Mouse (Mus musculus) embryonic facial prominence, embryonic 14.5 days (tissue): ENCODE results near the gene Ncaph2. TPM values are rescaled to one million over a fixed set of nuclear protein-coding genes. Genes with fewer than 3 reads are reported as not detected.

Source experiments
- ATAC-seq: fragments of 200-750 bp; cut with Nextera tagmentation; 2 replicates; pipeline ENCODE4 v1.8.0; 2017; ENCODE audit warnings: low read depth, moderate number of reproducible peaks, moderate TSS enrichment
- DNase-seq: peaks from one replicate; pipeline ENCODE4 v3.0.0-alpha.2; 2015; ENCODE audit warnings: low spot score
- H3K27ac ChIP-seq: fragments of 300-500 bp; sonication (generic); replicated peaks from 2 replicates; pipeline ENCODE4 v1.5.1; 2014; ENCODE audit warnings: low read depth, mild to moderate bottlenecking, low read length, moderate library complexity
- H3K27me3 ChIP-seq: fragments of 300-500 bp; sonication (generic); replicated peaks from 2 replicates; pipeline ENCODE4 v1.6.1; 2014; ENCODE audit warnings: low read length; ENCODE audit not compliant: control insufficient read depth, insufficient read depth
- H3K36me3 ChIP-seq: fragments of 300-500 bp; sonication (generic); 2 replicates; pipeline ENCODE4 v1.6.1; 2014; ENCODE audit warnings: low read length, mixed read lengths; ENCODE audit not compliant: control insufficient read depth, insufficient read depth
- H3K4me1 ChIP-seq: fragments of 300-500 bp; sonication (generic); 2 replicates; pipeline ENCODE4 v1.6.1; 2014; ENCODE audit warnings: antibody characterized with exemption, low read length; ENCODE audit not compliant: control insufficient read depth, insufficient read depth
- H3K4me2 ChIP-seq: fragments of 300-500 bp; sonication (generic); 2 replicates; pipeline ENCODE4 v1.6.1; 2014; ENCODE audit warnings: low read depth, mild to moderate bottlenecking, low read length, moderate library complexity, mixed read lengths
- H3K4me3 ChIP-seq: fragments of 300-500 bp; sonication (generic); 2 replicates; pipeline ENCODE4 v1.5.1; 2014; ENCODE audit warnings: low read depth, mild to moderate bottlenecking, low read length
- H3K9ac ChIP-seq: fragments of 300-500 bp; sonication (generic); 2 replicates; pipeline ENCODE4 v1.6.1; 2014; ENCODE audit warnings: low read depth, mild to moderate bottlenecking, low read length, moderate library complexity, mixed read lengths
- H3K9me3 ChIP-seq: fragments of 300-500 bp; sonication (generic); 2 replicates; pipeline ENCODE4 v1.6.1; 2016; ENCODE audit warnings: low read length; ENCODE audit not compliant: control insufficient read depth
- WGBS: fragments of 180-500 bp; shearing (Covaris S2); extraction: QIAGEN DNeasy Blood & Tissue Kit; methylation state at CpG from one replicate; pipeline ENCODE4 v1.1.7; 2014; 5-methylcytosine and 5-hydroxymethylcytosine counted together
- polyA plus RNA-seq: library from polyadenylated mRNA; unstranded; fragments of >200 nt; fragmentation: Nextera tagmentation; extraction: Ambion mirVana; gene quantifications from 2 replicates; pipeline ENCODE4 v1.2.1, GENCODE M21; 2014

Ncaph2 gene
- polyA plus RNA-seq, 1 experiment from 2014 or later = 139 TPM

DNA sequence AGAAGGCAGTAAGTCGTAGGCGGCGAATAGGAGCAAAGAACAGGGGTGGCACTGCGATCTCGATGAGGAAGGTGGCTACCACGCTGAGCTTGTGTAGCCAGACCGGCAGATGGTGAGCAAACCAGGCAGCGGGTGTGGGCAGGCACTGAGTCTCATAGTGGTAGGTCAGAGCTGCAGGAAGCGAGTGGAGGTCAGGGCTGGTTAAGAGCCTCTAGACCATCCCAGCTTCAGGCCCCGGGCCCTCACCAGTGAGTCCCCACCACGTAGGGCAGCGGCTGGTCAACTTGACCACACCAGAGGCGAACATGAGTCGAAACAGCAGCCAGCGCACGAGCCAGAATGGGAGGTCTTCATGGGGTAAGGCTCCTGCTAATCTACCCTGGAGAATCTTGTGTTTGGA is 1.7 kb upstream of the Ncaph2 start:
- H3K27ac ChIP-seq = no peak overlapping the region
- DNase-seq (no peak), ATAC-seq (no peak)
- peaks cover 50% of the 10 kb centered on the region for H3K36me3 ChIP-seq
- H3K4me1 ChIP-seq = peaks cover 16% of the 10 kb centered on the region
- H3K4me2 ChIP-seq = peak overlapping the region; percentile 86
- H3K4me3 ChIP-seq = no peak overlapping the region
- H3K9ac ChIP-seq = peak overlapping the region; percentile 90; the same call in 1 of the 2 replicates
- H3K27me3 ChIP-seq = no peaks in the 10 kb centered on the region
- H3K9me3 ChIP-seq = no peaks in the 10 kb centered on the region
- WGBS = 93% methylated on average over 16 of the region's 16 CpGs

DNA sequence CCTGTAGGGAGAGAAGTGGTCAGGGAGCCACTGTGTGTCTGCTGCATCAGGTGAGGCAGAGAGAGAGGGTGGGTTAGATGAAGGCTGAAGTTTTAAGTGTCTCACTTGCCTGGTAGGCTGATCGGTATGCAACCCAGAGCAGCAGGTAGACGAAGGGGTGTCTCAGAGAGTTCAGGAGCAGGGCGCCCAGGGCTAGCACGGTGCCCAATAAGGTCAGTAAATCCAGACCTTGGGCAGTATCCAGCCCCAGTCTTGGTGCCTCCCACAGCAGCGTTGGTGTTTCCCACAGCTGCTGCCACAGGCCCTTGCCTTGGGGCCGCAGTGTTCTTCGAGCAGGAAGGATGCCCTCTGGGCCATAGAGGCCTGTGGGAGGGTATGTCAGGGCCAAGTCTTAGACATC is 1.1 kb upstream of the Ncaph2 start:
- Histone ChIP-seq H3K4me2 (peak overlapping the region; percentile 86), H3K4me3 (peak overlapping the region; percentile 86), H3K27ac (no peak overlapping the region), H3K4me1 (peaks cover 16% of the 10 kb centered on the region), H3K9ac (peak overlapping the region; percentile 90), H3K36me3 (peaks cover 51% of the 10 kb centered on the region), H3K9me3 (no peaks in the 10 kb centered on the region), H3K27me3 (no peaks in the 10 kb centered on the region)
- no peak for DNase-seq
- 66% methylated on average over 6 of the region's 7 CpGs for WGBS
- ATAC-seq = no peak

DNA sequence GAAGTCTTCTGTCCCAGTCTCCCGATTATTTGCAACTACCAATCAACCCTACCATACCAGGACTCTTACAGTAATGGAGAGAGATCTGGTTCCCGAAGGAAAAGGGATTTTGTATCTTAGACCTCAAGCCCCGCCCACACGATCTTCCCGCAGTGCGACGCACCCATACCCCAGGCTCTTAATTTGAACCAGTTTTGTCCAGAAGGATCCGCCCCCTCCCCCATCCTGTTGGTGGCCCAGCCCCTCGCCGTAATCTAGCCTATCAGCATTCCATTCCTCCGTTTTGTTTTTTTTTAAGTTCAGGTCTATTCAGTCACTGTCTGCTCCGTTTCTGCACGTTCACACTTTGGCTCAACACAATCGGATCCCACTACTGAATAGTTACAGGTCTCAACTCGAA is 853 bp downstream of the Ncaph2 start:
- H3K9ac ChIP-seq = peak overlapping the region; percentile 90
- WGBS = under 1% methylated on average over 15 of the region's 15 CpGs
- H3K9me3 ChIP-seq = no peaks in the 10 kb centered on the region
- H3K4me2 ChIP-seq = peak overlapping the region; percentile 86
- DNase-seq = peak; percentile 97
- peak overlapping the region; percentile 96 for H3K27ac ChIP-seq
- H3K4me1 ChIP-seq = peaks cover 16% of the 10 kb centered on the region
- H3K27me3 ChIP-seq = no peaks in the 10 kb centered on the region
- H3K36me3 ChIP-seq = peaks cover 53% of the 10 kb centered on the region
- peak; percentile 77 for ATAC-seq
- peak overlapping the region; percentile 86 for H3K4me3 ChIP-seq

DNA sequence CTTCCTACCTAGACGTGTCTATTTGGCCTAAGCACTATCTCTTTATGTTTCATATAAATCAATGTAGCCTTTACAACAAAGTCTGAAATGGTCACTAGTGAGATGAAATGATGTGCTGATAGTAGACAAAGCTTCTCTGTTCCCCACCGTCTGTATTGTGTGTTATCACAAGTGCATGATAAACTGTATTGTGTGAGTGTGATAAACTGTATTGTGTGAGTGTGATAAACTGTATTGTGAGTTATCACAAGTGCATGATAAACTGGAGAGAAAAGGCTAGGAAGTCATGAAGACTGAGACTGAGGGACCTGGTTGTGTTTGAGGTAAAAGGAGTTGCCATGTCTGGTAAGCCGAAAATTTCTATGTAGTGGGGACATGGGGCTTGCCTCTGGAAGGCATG is 3.3 kb downstream of the Ncaph2 start:
- Histone ChIP-seq H3K4me3 (no peak overlapping the region), H3K36me3 (peaks cover 51% of the 10 kb centered on the region), H3K4me1 (peaks cover 16% of the 10 kb centered on the region), H3K4me2 (no peak overlapping the region), H3K9ac (no peak overlapping the region), H3K27me3 (no peaks in the 10 kb centered on the region), H3K27ac (no peak overlapping the region), H3K9me3 (no peaks in the 10 kb centered on the region)
- ATAC-seq (no peak), DNase-seq (no peak)
- WGBS = 88% methylated on average over 3 of the region's 3 CpGs

DNA sequence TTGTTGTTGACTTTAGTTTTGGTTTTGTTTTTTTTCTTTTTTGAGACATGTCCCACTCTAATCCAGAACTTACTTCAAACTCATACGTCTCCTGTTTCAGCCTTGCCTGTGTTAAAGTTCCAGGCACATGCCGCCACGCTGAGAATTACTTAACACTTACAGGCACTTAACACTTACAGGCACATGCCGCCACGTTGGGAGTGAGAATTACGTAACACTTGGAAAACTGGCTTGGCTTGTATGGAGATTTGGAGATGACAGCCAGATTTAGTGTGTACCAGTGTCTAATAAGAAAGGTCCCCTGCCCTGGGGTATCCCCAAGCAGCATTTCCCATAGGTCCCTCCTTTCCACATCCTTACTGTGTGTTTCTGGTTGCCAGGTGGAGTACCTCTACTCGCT is 7.5 kb downstream of the Ncaph2 start:
- H3K4me1 ChIP-seq = no peaks in the 10 kb centered on the region
- ATAC-seq (no peak), DNase-seq (no peak)
- H3K27me3 ChIP-seq = no peaks in the 10 kb centered on the region
- no peak overlapping the region for H3K4me3 ChIP-seq
- H3K9me3 ChIP-seq = no peaks in the 10 kb centered on the region
- H3K9ac ChIP-seq = no peak overlapping the region
- H3K4me2 ChIP-seq = no peak overlapping the region
- WGBS = 85% methylated on average over 7 of the region's 7 CpGs
- no peak overlapping the region for H3K27ac ChIP-seq
- peaks cover 88% of the 10 kb centered on the region for H3K36me3 ChIP-seq

DNA sequence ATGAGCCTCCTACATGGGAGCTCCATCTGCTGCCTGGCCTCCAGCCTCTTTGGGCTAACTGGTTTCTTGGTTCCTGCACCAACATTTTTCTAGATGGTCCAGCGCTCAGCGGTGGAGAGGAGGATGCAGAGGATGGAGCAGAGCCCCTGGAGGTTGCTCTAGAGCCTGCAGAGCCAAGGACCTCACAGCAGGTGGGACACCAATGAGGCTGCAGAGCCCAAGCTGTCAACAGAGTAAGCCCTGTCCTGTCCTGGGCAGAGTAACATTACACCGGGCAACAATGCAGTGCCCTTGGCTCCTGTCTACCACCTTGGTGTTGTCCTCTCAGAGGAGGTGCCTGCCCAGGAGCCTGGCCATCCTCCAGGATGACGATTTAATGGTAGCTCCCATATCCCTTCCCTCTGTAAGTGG is 9.6 kb downstream of the Ncaph2 start:
- 88% methylated on average over 4 of the region's 4 CpGs for WGBS
- H3K4me1 ChIP-seq = no peaks in the 10 kb centered on the region
- DNase-seq (no peak), ATAC-seq (no peak)
- no peak overlapping the region for H3K9ac ChIP-seq
- no peak overlapping the region for H3K4me3 ChIP-seq
- no peak overlapping the region for H3K4me2 ChIP-seq
- H3K27ac ChIP-seq = no peak overlapping the region
- peaks cover 98% of the 10 kb centered on the region for H3K36me3 ChIP-seq
- no peaks in the 10 kb centered on the region for H3K27me3 ChIP-seq
- H3K9me3 ChIP-seq = no peaks in the 10 kb centered on the region

DNA sequence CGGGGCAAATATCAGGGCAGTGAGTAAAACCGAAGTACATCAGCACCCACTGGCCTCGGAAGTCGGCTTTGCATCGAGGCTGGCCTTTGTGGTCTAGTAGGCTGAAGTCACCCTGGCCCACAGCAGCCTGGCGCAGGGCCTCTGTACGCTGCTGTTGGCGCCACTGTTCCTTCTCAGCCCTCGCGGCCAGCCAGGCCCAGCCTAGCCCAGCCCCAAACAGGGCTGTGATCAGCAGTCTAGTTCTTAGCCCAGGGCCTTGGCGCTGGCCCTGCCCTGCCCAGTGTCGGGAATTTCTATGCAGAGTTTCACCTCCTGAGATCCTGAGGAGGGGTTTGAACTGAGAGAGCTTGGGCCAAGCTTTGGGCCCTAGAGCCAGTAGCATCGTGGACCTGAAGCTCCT is 16.5 kb downstream of the Ncaph2 start:
- Histone ChIP-seq H3K4me3 (no peak overlapping the region), H3K9ac (no peak overlapping the region), H3K9me3 (no peaks in the 10 kb centered on the region), H3K36me3 (peaks cover 57% of the 10 kb centered on the region), H3K4me1 (peaks cover 8% of the 10 kb centered on the region; the same call in 1 of the 2 replicates), H3K4me2 (no peak overlapping the region), H3K27me3 (peaks cover 18% of the 10 kb centered on the region), H3K27ac (no peak overlapping the region)
- DNase-seq (no peak), ATAC-seq (no peak)
- 88% methylated on average over 13 of the region's 13 CpGs for WGBS

DNA sequence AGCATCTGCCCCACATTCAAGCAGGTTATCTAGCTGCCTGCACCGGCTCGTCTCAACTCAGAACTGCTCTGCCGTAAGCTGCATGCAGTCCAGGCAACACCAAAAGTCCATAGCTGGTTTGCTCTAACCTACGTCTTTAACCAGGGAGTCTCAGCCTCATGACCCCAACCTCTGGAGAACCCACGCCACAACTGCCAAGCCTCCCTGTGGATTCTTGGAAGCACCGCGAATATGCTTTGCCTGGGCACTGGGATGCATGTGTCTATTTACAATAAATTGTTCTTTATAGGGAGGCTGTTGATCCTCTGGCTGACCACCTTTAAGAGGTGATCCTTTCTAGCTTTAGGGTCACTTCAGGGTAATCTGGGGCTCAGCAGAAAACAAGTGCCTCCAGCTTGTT is 17.0 kb downstream of the Ncaph2 start:
- peak overlapping the region; percentile 84 for H3K9ac ChIP-seq
- peaks cover 23% of the 10 kb centered on the region for H3K27me3 ChIP-seq
- peak overlapping the region; percentile 72 for H3K4me3 ChIP-seq
- H3K27ac ChIP-seq = no peak overlapping the region
- H3K36me3 ChIP-seq = peaks cover 53% of the 10 kb centered on the region
- no peak for DNase-seq
- 78% methylated on average over 7 of the region's 7 CpGs for WGBS
- H3K9me3 ChIP-seq = no peaks in the 10 kb centered on the region
- ATAC-seq = no peak
- H3K4me2 ChIP-seq = peak overlapping the region; percentile 92
- peaks cover 8% of the 10 kb centered on the region; the same call in 1 of the 2 replicates for H3K4me1 ChIP-seq

DNA sequence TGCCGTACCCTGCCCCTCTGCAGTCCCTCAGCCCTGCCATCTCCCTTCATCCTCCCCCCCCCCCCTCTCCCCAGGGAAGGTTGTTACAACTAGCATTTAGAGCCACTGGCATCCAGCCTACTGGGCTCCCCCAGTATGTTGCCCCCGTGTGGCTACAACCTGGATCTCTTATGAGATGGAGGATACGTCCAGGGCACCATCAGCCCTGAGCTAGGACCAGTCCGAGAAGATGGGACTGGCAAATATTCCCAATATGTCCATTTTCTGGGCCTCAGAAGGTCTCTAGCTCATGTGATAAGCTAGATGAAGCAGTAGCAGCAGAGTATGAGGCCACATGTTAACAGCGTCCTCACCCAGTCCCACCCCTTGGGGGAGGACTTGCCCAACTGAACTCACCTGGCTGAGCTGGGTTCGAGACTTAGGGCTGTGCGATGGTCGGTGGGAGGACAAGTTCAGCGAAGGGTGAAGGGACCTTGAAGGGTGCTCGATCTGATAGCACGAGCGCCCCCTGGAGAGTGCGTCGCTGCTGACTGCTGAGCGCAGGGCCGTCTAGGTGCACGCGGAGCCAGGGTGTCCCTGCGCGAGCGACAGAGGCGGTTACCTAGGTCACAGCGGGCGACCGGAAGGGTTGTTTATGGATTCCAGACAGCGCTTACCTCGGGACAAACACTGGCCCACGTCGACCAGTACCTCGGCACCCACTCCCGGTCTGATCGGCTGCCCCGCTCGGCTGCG is 17.7 kb downstream of the Ncaph2 start:
- peak; percentile 90 for ATAC-seq
- H3K9me3 ChIP-seq = no peaks in the 10 kb centered on the region
- WGBS = 1% methylated on average over 24 of the region's 35 CpGs

More for the DNA sequence above, 17.7 kb downstream of the Ncaph2 start:
- H3K27ac ChIP-seq = peak overlapping the region; percentile 86
- peaks cover 8% of the 10 kb centered on the region; the same call in 1 of the 2 replicates for H3K4me1 ChIP-seq
- H3K9ac ChIP-seq = peak overlapping the region; percentile 84
- peak overlapping the region; percentile 72 for H3K4me3 ChIP-seq
- peaks cover 46% of the 10 kb centered on the region for H3K36me3 ChIP-seq
- H3K4me2 ChIP-seq = peak overlapping the region; percentile 92
- peaks cover 29% of the 10 kb centered on the region for H3K27me3 ChIP-seq
- peak; percentile 89 for DNase-seq
